Mouse (Mus musculus): ENCODE data around the gene Dnajb13. TPM values are rescaled to one million over a fixed set of nuclear protein-coding genes. Genes with fewer than 3 reads are reported as not detected.

Gene Dnajb13
- total and polyA plus RNA-seq, 3 experiments, result 2.0 to 3.6 TPM; not detected in 1

DNA sequence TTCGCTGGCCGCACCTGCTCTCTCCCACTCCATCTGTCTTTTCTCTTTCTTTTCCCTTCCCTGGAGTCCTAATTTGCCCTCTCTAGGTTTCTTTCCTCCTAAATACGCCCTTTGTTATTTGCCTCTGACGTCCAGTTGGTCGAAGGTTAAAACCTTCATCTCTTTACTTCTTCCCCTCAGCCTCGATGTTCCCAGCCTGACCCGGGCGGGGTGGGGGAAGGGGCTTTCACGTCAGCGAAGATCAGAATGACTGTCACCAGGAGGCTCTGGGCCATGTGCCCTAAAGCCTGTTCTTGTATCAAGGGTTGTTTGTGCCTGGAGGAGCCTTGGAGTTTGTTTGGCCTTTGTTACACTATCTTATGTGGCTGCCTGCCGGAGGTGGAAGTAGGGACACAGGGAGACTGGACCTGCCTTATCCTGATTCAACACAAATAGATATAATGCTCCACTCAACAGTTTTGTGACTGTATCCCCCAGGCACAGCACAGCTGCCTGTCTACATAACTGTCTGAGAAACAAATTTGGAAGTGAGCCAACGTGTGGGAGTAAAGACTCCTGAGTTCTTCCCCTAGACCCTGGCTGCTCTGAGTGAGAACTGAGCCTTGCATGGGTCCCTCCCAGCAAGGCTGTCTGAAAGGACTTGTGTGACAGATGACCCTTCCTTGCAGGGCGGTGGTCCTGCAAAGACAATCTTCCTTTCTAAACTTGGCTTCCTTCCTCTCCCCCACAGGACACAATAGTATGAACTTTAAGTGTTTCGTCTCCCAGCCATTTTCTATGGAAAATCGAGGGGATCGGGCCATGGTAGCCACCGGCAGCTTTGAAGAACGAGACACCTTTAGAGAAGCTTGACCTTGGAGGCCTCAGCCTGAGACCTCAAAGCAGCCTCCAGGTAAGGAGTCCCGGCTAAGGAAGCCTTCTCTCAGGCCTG, 21.0 kb downstream of the Dnajb13 start (continued):
- TF ChIP-seq POLR2AphosphoS5 (IDR thresholded peaks at IDR 0.05; ENCODE audit: borderline replicate concordance, low read depth, low read length) (no peak), TCF12 (IDR thresholded peaks at IDR 0.05; ENCODE audit: low read depth, low read length) (peak; percentile 24; the same call in 1 of the 2 replicates), ELF1 (IDR thresholded peaks at IDR 0.05; ENCODE audit: low read depth, low read length) (no peak), ZKSCAN1 (IDR thresholded peaks at IDR 0.05; ENCODE audit: low read depth, low read length) (no peak), TBP (IDR thresholded peaks at IDR 0.05; ENCODE audit: low read depth, low read length) (no peak; the same call in none of the 2 replicates), MAFK (IDR thresholded peaks at IDR 0.05; ENCODE audit: borderline replicate concordance, low read depth, low read length) (peak; percentile 73; the same call in 1 of the 2 replicates), JUND (IDR thresholded peaks at IDR 0.05; ENCODE audit: low read depth, low read length) (no peak), BHLHE40 (IDR thresholded peaks at IDR 0.05; ENCODE audit: borderline replicate concordance, low read depth, low read length) (no peak), ZNF384 (IDR thresholded peaks at IDR 0.05; ENCODE audit: low read depth, low read length) (no peak), CTCF (IDR thresholded peaks at IDR 0.05 in 2 of 3, conservative IDR thresholded peaks at IDR 0.05 in 1 of 3; ENCODE audit: control insufficient read depth in 1 of 3, insufficient read depth in 1 of 3, low read depth in 2 of 3, low read length in 3 of 3, poor library complexity in 1 of 3, severe bottlenecking in 1 of 3) (no peak), MEF2A (IDR thresholded peaks at IDR 0.05; ENCODE audit: extremely low read depth, insufficient replicate concordance, low read depth, low read length, poor library complexity, severe bottlenecking) (no peak), POLR2AphosphoS2 (IDR thresholded peaks at IDR 0.05; ENCODE audit: low read length) (no peak; the same call in 1 of the 2 replicates), EP300 (IDR thresholded peaks at IDR 0.05; ENCODE audit: low read depth in 1 of 2, low read length in 2 of 2) (peak; percentile 20 to 60; a peak in 2 of 4 replicates), KAT2A (conservative IDR thresholded peaks at IDR 0.05; ENCODE audit: low read depth, low read length) (no peak), GATA1 (IDR thresholded peaks at IDR 0.05; ENCODE audit: low read depth, low read length) (peak; percentile 15; the same call in 1 of the 2 replicates), SIN3A (IDR thresholded peaks at IDR 0.05; ENCODE audit: low read length) (no peak; the same call in none of the 2 replicates)

- H3K9me3 ChIP-seq (replicated peaks; ENCODE audit: insufficient read depth, low read length), result no peaks in the 10 kb centered on the region
- 0 out of 2 replicates have a peak, but pooled peaks have one; percentile 36 for TF ChIP-seq ELF1 (IDR thresholded peaks at IDR 0.05; ENCODE audit: low read depth, low read length)
- no peak for TF ChIP-seq CTCF (IDR thresholded peaks at IDR 0.05 in 2 of 3, conservative IDR thresholded peaks at IDR 0.05 in 1 of 3; ENCODE audit: control insufficient read depth in 1 of 3, insufficient read depth in 1 of 3, low read depth in 2 of 3, low read length in 3 of 3, poor library complexity in 1 of 3, severe bottlenecking in 1 of 3)
- peak; percentile 1 for TF ChIP-seq SIN3A (IDR thresholded peaks at IDR 0.05; ENCODE audit: low read length)
- no peak for TF ChIP-seq ZC3H11A (IDR thresholded peaks at IDR 0.05; ENCODE audit: low read depth, low read length)
- TF ChIP-seq POLR2AphosphoS5 (IDR thresholded peaks at IDR 0.05; ENCODE audit: borderline replicate concordance, low read depth, low read length), result peak; percentile 94
- peak; percentile 51; the same call in 1 of the 2 replicates for TF ChIP-seq TCF12 (IDR thresholded peaks at IDR 0.05; ENCODE audit: low read depth, low read length)
- TF ChIP-seq EP300 (IDR thresholded peaks at IDR 0.05; ENCODE audit: low read depth in 1 of 2, low read length in 2 of 2), result 0 out of 4 replicates have a peak, but pooled peaks of 1 of the 2 experiments have one; percentile 11
- TF ChIP-seq POLR2AphosphoS2 (IDR thresholded peaks at IDR 0.05; ENCODE audit: low read length), result peak; percentile 95
- TF ChIP-seq MAFK (IDR thresholded peaks at IDR 0.05; ENCODE audit: borderline replicate concordance, low read depth, low read length), result no peak
- peak; percentile 76 to 97 for TF ChIP-seq POLR2A (IDR thresholded peaks at IDR 0.05; ENCODE audit: control insufficient read depth in 1 of 2, insufficient read depth in 1 of 2, low read depth in 1 of 2, low read length in 2 of 2, poor library complexity in 1 of 2)
- TF ChIP-seq NELFE (IDR thresholded peaks at IDR 0.05; ENCODE audit: low read depth, low read length), result peak; percentile 98
- TF ChIP-seq MAZ (IDR thresholded peaks at IDR 0.05; ENCODE audit: low read depth, low read length), result 0 out of 2 replicates have a peak, but pooled peaks have one; percentile 44
- no peak for TF ChIP-seq RAD21 (IDR thresholded peaks at IDR 0.05; ENCODE audit: low read depth, low read length)
- TF ChIP-seq TBP (IDR thresholded peaks at IDR 0.05; ENCODE audit: low read depth, low read length), result peak; percentile 96
- no peak for TF ChIP-seq TAL1 (IDR thresholded peaks at IDR 0.05; ENCODE audit: low read length)
- TF ChIP-seq HCFC1 (IDR thresholded peaks at IDR 0.05; ENCODE audit: low read depth, low read length), result peak; percentile 34
- no peak for TF ChIP-seq MEF2A (IDR thresholded peaks at IDR 0.05; ENCODE audit: extremely low read depth, insufficient replicate concordance, low read depth, low read length, poor library complexity, severe bottlenecking)
- no peak for TF ChIP-seq USF2 (IDR thresholded peaks at IDR 0.05; ENCODE audit: borderline replicate concordance in 1 of 2, insufficient read depth in 1 of 2, low read depth in 1 of 2, low read length in 2 of 2)
- TF ChIP-seq ZMIZ1 (IDR thresholded peaks at IDR 0.05; ENCODE audit: low read depth, low read length), result peak; percentile 98
- no peak for TF ChIP-seq ZNF384 (IDR thresholded peaks at IDR 0.05; ENCODE audit: low read depth, low read length)
- peaks cover 3 to 12% of the 10 kb centered on the region in 2 experiments; a peak in 3 of 4 replicates for H3K4me1 ChIP-seq (ENCODE audit: control insufficient read depth in 1 of 2, insufficient read depth in 2 of 2, low read length in 2 of 2)
- no peaks in the 10 kb centered on the region for H3K27me3 ChIP-seq (ENCODE audit: control insufficient read depth in 1 of 2, insufficient read depth in 2 of 2, low read length in 2 of 2)
- peak; percentile 97 for DNase-seq (ENCODE audit: low read depth, low spot score)
- peak within 1 kb of the TSS; percentile 69 to 83 for H3K4me3 ChIP-seq (ENCODE audit: control insufficient read depth in 1 of 2, insufficient read depth in 1 of 2, low read depth in 2 of 2, low read length in 2 of 2)
- peaks cover 0 to 11% of the 10 kb centered on the region in 2 experiments; a peak in 3 of 4 replicates for H3K36me3 ChIP-seq (ENCODE audit: control insufficient read depth in 1 of 2, insufficient read depth in 2 of 2, low read length in 2 of 2)
- H3K9ac ChIP-seq (ENCODE audit: control insufficient read depth, low read depth, low read length, poor library complexity, severe bottlenecking), result peak within 1 kb of the TSS; percentile 90
- H3K27ac ChIP-seq (ENCODE audit: control insufficient read depth, low read depth, low read length), result peak within 1 kb of the TSS; percentile 99
- H3K79me2 ChIP-seq (ENCODE audit: control insufficient read depth, insufficient read depth, low read length, poor library complexity), result peaks cover 37% of the 10 kb centered on the region
Observed at GRCm38 (mm10) chr7:100493117-100493483, 21.7 kb downstream of the Dnajb13 start, which contains the start of gene Ucp2. Gene Ucp2 (plus strand): TSS chr7:100493337.

All from MEL (cell line).